Mouse (Mus musculus): ENCODE data around the gene Zbtb32.

DNA sequence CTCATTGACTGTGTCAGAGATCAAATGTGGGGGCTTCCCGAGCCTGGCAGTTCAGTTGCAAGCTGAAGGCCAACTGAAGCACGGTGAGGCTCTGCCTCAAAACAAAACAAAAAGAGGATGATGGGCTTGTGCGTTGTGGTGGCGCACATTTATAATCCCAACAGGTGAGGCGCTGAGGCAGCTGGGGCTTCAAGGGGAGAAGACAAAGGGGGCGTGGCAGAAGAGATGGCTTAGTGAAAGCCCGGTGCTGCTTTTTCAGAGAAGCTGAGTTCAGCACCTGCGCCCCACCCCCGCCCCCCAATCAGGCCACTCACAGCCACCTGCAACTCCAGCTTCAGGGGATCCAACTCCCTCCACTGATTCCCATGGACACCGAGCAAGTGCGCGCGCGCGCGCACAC is 9.8 kb upstream of the Zbtb32 start:
- no peak for TF ChIP-seq POLR2A (IDR thresholded peaks at IDR 0.05; ENCODE audit: control insufficient read depth, extremely low read depth, insufficient read depth, low read length, poor library complexity)
- no peak for TF ChIP-seq CTCF (IDR thresholded peaks at IDR 0.05; ENCODE audit: borderline replicate concordance, control insufficient read depth, extremely low read depth, insufficient read depth, low read length, poor library complexity)
